Mouse (Mus musculus): ENCODE results near the gene Ankrd13c. TPM values are rescaled to one million over a fixed set of nuclear protein-coding genes. Genes with fewer than 3 reads are reported as not detected.
"Not testable (repeated sequence)": the region's sequence is repeated elsewhere in the genome, so short reads cannot be mapped to it uniquely, and the experiment has no call there.

Ankrd13c gene
- polyA plus RNA-seq, 1 experiment from 2014 or later, result 24.4 TPM

DNA sequence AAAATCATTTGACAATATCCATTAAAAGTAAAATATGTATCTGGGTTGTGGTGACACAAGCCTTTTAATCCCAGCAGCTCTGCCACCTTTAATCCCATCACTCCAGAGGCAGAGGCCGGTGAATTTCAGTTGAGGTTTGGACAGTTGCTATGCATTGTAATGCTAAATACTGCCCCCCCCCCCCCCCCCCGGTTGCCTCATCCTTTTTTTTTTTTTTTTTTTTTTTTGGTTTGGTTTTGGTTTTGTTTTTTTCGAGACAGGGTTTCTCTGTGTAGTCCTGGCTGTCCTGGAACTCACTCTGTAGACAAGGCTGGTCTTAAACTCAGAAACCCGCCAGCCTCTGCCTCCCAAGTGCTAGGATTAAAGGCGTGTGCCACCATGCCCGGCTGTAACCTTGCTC, 13.8 kb upstream of the Ankrd13c start:
- not testable (repeated sequence) for H3K4me3 ChIP-seq (ENCODE audit: low read depth, low read length); H3K9me3 ChIP-seq (replicated peaks; ENCODE audit: control insufficient read depth, low read length); H3K4me2 ChIP-seq; H3K27ac ChIP-seq (ENCODE audit: low read depth, low read length); H3K27me3 ChIP-seq (ENCODE audit: control insufficient read depth, insufficient read depth, low read length); ATAC-seq (replicated peaks; ENCODE audit: insufficient number of reproducible peaks, low FRiP score, low TSS enrichment); H3K36me3 ChIP-seq (ENCODE audit: control insufficient read depth, insufficient read depth, low read length); H3K9ac ChIP-seq (ENCODE audit: low read depth, low read length); H3K4me1 ChIP-seq (ENCODE audit: control insufficient read depth, insufficient read depth, low read length)
- 73% methylated on average over 5 of the region's 6 CpGs for WGBS (ENCODE audit: insufficient replicate concordance)

DNA sequence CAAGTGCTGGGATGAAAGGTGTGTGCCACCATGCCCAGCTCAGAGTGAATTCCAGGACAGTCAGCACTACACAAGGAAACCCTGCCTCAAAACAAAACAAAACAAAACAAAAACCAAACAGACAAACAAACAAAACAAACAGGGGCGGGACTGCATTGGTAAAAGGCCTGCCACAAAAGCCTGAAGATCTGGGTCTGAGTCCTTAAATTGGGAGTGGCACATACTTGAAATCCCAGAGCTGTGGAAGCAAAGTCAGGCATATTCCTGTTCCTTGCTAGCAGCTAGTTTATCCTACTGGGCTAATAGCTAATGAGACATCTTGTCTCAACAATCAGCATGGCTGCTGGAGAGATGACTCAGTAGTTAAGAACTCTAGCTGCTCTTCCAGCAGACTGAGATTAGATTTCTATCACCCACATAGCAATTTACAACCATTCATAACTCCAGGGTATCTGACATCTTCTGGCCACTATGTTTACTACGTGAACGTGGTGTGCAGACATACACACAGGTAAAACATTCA, 12.7 kb upstream of the Ankrd13c start:
- Histone ChIP-seq H3K4me3 (ENCODE audit: low read depth, low read length) (no peak overlapping the region), H3K9me3 (replicated peaks; ENCODE audit: control insufficient read depth, low read length) (no peaks in the 10 kb centered on the region), H3K4me2 (no peak overlapping the region), H3K36me3 (ENCODE audit: control insufficient read depth, insufficient read depth, low read length) (no peaks in the 10 kb centered on the region), H3K27ac (ENCODE audit: low read depth, low read length) (no peak overlapping the region), H3K27me3 (ENCODE audit: control insufficient read depth, insufficient read depth, low read length) (no peaks in the 10 kb centered on the region), H3K4me1 (ENCODE audit: control insufficient read depth, insufficient read depth, low read length) (no peaks in the 10 kb centered on the region), H3K9ac (ENCODE audit: low read depth, low read length) (no peak overlapping the region)
- 64% methylated on average over 3 of the region's 3 CpGs for whole genome bisulfite sequencing (ENCODE audit: insufficient replicate concordance)
- ATAC-seq (replicated peaks; ENCODE audit: insufficient number of reproducible peaks, low FRiP score, low TSS enrichment), result no peak

DNA sequence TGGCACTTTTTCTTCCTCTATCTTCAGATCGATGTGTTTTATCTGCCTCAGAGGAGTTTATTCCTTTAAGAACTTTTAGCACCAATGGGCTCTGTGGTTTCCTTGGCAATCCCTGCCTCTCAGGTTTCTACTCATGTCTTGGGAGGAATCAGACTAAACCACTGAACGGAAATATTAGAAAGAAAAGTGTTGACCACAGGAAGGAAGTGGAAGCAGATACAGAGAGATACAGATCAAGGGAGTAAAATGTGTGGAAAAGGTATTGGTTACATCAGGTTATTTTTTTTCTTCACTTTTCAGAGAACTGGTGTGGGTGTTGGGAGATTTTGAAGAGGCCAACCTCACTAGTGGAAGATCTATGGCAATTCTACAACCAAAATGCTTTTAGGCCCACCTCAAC, 8.5 kb upstream of the Ankrd13c start:
- H3K9me3 ChIP-seq (replicated peaks; ENCODE audit: control insufficient read depth, low read length), result no peaks in the 10 kb centered on the region
- no peaks in the 10 kb centered on the region for H3K4me1 ChIP-seq (ENCODE audit: control insufficient read depth, insufficient read depth, low read length)
- H3K27me3 ChIP-seq (ENCODE audit: control insufficient read depth, insufficient read depth, low read length), result no peaks in the 10 kb centered on the region
- H3K4me3 ChIP-seq (ENCODE audit: low read depth, low read length), result no peak overlapping the region
- H3K4me2 ChIP-seq, result no peak overlapping the region
- H3K9ac ChIP-seq (ENCODE audit: low read depth, low read length), result no peak overlapping the region
- H3K36me3 ChIP-seq (ENCODE audit: control insufficient read depth, insufficient read depth, low read length), result no peaks in the 10 kb centered on the region
- WGBS (ENCODE audit: insufficient replicate concordance), result 65% methylated on average over 2 of the region's 2 CpGs
- H3K27ac ChIP-seq (ENCODE audit: low read depth, low read length), result no peak overlapping the region
- ATAC-seq (replicated peaks; ENCODE audit: insufficient number of reproducible peaks, low FRiP score, low TSS enrichment), result no peak

DNA sequence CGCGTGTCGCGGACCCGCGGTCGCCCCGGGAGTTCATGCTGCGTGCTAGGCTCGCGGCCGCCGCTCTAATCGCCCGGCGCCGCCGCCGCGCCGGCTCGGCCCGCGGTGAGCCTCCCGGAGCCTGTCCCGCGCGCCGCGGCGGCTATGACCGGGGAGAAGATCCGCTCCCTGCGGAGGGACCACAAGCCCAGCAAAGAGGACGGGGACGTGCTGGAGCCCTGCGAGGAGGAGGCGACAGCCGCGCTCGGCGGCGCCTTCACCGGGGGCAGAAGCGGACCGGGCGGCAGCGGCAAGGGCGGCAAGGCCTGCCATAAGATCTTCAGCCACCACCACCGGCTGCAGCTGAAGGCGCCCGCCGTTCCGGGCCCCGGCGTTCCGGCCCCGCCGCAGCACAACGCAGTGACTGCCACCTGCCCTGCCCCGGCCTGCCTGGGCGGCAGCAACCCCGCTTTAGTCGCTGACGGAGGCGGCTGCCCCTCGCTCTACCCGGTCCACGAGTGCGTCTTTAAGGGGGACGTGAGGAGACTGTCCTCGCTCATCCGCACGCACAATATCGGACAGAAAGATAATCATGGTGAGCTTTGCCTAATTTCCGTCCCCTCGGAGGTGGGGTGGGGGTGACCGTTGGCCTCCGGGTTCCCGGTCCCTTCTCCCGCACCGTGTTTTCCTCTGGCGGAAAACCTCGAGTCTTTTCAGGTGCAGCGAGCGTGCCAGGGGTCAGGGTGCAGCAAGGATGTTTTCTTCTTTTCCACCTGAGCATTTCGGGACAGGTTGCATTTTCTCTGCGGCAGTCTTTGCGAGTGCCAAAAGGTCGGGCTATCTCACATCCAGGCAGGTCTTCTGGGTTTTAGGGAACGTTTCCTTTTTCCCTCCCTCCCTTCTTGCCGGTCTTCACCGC, 593 bp downstream of the Ankrd13c start:
- WGBS (ENCODE audit: insufficient replicate concordance), result under 1% methylated on average over 69 of the region's 93 CpGs
- Histone ChIP-seq H3K27ac (ENCODE audit: low read depth, low read length) (peak overlapping the region; percentile 98), H3K9ac (ENCODE audit: low read depth, low read length) (peak overlapping the region; percentile 97), H3K9me3 (replicated peaks; ENCODE audit: control insufficient read depth, low read length) (no peaks in the 10 kb centered on the region), H3K27me3 (ENCODE audit: control insufficient read depth, insufficient read depth, low read length) (no peaks in the 10 kb centered on the region), H3K36me3 (ENCODE audit: control insufficient read depth, insufficient read depth, low read length) (no peaks in the 10 kb centered on the region), H3K4me2 (peak overlapping the region; percentile 95), H3K4me3 (ENCODE audit: low read depth, low read length) (peak overlapping the region; percentile 79), H3K4me1 (ENCODE audit: control insufficient read depth, insufficient read depth, low read length) (0 out of 2 replicates have a peak, but pooled peaks cover 3% of the 10 kb centered on the region)
- peak; percentile 69 for ATAC-seq (replicated peaks; ENCODE audit: insufficient number of reproducible peaks, low FRiP score, low TSS enrichment)

DNA sequence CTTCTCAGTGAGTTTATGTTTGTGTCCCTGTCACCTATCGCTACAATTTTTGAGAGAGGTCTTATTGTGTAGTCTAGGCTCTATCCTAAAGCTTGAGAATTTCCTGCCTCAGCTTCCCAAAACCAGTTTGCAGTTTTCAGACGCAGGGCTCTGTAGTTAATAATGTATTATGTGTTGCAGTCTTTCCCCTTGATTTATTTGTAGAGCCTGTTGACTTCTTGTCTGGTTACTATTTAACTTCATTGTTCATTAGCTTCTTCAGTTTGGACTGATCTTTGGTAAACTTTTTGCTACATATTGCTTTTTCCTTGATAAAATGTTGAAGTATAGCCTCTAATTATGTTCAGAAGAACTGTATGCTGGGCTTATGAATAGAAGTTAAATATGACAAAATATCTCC, 5.7 kb downstream of the Ankrd13c start:
- H3K27me3 ChIP-seq (ENCODE audit: control insufficient read depth, insufficient read depth, low read length), result no peaks in the 10 kb centered on the region
- no peak overlapping the region for H3K9ac ChIP-seq (ENCODE audit: low read depth, low read length)
- no peak overlapping the region for H3K27ac ChIP-seq (ENCODE audit: low read depth, low read length)
- no peak overlapping the region for H3K4me3 ChIP-seq (ENCODE audit: low read depth, low read length)
- WGBS (ENCODE audit: insufficient replicate concordance), result 92% methylated on average over 2 of the region's 2 CpGs
- H3K4me1 ChIP-seq (ENCODE audit: control insufficient read depth, insufficient read depth, low read length), result 0 out of 2 replicates have a peak, but pooled peaks cover 3% of the 10 kb centered on the region
- no peaks in the 10 kb centered on the region for H3K36me3 ChIP-seq (ENCODE audit: control insufficient read depth, insufficient read depth, low read length)
- no peak for ATAC-seq (replicated peaks; ENCODE audit: insufficient number of reproducible peaks, low FRiP score, low TSS enrichment)
- H3K9me3 ChIP-seq (replicated peaks; ENCODE audit: control insufficient read depth, low read length), result no peaks in the 10 kb centered on the region
- no peak overlapping the region for H3K4me2 ChIP-seq

DNA sequence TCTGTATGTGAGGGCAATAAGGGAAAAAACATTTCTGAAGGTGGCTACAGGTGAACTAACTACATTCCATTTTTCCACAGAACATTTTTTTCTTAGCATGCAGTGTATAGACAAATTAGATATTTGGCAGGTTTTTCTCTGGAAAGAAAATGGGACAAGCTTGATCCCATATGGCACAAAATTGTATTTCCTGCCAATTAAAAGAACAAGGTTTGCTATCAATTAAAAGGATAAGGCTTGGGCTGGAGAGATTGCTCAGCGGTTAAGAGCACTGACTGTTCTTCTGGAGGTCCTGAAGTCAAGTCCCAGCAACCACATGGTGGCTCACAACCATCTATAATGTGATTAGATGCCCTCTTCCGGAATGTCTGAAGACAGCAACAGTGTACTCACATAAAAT, 8.4 kb downstream of the Ankrd13c start:
- Histone ChIP-seq H3K4me3 (ENCODE audit: low read depth, low read length) (no peak overlapping the region), H3K36me3 (ENCODE audit: control insufficient read depth, insufficient read depth, low read length) (no peaks in the 10 kb centered on the region), H3K4me1 (ENCODE audit: control insufficient read depth, insufficient read depth, low read length) (no peaks in the 10 kb centered on the region), H3K4me2 (no peak overlapping the region), H3K27me3 (ENCODE audit: control insufficient read depth, insufficient read depth, low read length) (no peaks in the 10 kb centered on the region), H3K27ac (ENCODE audit: low read depth, low read length) (no peak overlapping the region), H3K9me3 (replicated peaks; ENCODE audit: control insufficient read depth, low read length) (no peaks in the 10 kb centered on the region), H3K9ac (ENCODE audit: low read depth, low read length) (no peak overlapping the region)
- ATAC-seq (replicated peaks; ENCODE audit: insufficient number of reproducible peaks, low FRiP score, low TSS enrichment), result no peak
- WGBS (ENCODE audit: insufficient replicate concordance), result 85% methylated on average over 2 of the region's 2 CpGs

DNA sequence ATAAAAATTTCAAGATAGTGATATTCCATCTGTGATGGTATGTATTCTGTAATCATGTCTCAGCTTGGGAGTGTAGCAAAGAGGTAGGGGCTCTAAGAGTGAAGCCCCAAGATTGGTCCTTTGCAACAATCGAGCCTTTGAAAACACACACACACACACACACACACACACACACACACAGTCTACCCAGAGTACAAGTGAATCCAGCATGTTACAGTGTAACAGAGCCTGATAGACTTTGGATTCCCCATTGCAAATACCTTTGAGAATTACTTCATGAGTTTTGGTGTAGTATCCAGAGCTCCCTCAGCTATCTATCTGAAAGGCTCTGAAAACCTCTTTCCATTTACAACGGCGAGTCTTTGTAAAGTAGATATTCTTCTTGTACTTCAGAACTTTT, 9.2 kb downstream of the Ankrd13c start:
- Histone ChIP-seq H3K27ac (ENCODE audit: low read depth, low read length) (no peak overlapping the region), H3K4me1 (ENCODE audit: control insufficient read depth, insufficient read depth, low read length) (no peaks in the 10 kb centered on the region), H3K27me3 (ENCODE audit: control insufficient read depth, insufficient read depth, low read length) (no peaks in the 10 kb centered on the region), H3K4me2 (no peak overlapping the region), H3K36me3 (ENCODE audit: control insufficient read depth, insufficient read depth, low read length) (no peaks in the 10 kb centered on the region), H3K9ac (ENCODE audit: low read depth, low read length) (no peak overlapping the region), H3K9me3 (replicated peaks; ENCODE audit: control insufficient read depth, low read length) (no peaks in the 10 kb centered on the region), H3K4me3 (ENCODE audit: low read depth, low read length) (no peak overlapping the region)
- no peak for ATAC-seq (replicated peaks; ENCODE audit: insufficient number of reproducible peaks, low FRiP score, low TSS enrichment)
- WGBS (ENCODE audit: insufficient replicate concordance), result 96% methylated on average over 3 of the region's 3 CpGs

DNA sequence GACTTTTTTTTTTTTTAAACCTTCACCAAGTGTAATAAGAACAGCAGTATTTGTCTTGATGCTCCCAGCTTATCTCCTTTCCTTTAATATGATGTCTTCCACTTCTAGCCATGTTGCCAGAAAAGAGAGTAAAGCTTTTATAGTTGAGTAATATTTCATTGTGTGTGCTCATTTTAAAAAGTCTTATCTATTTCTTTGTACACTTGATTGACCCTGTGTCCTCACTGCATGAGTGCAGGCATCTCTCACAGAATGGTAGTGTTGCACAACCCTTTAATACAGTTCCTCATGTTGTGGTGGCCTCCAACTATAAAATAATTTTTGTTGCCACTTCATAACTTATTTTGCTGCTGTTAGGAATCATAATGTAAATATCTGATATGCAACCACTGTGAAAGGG, 10.3 kb downstream of the Ankrd13c start:
- H3K27ac ChIP-seq (ENCODE audit: low read depth, low read length), result no peak overlapping the region
- no peak for ATAC-seq (replicated peaks; ENCODE audit: insufficient number of reproducible peaks, low FRiP score, low TSS enrichment)
- H3K4me2 ChIP-seq, result no peak overlapping the region
- H3K9me3 ChIP-seq (replicated peaks; ENCODE audit: control insufficient read depth, low read length), result no peaks in the 10 kb centered on the region
- no peak overlapping the region for H3K4me3 ChIP-seq (ENCODE audit: low read depth, low read length)
- H3K9ac ChIP-seq (ENCODE audit: low read depth, low read length), result no peak overlapping the region
- no peaks in the 10 kb centered on the region for H3K27me3 ChIP-seq (ENCODE audit: control insufficient read depth, insufficient read depth, low read length)
- no peaks in the 10 kb centered on the region for H3K4me1 ChIP-seq (ENCODE audit: control insufficient read depth, insufficient read depth, low read length)
- no peaks in the 10 kb centered on the region; the same call in 1 of the 2 replicates for H3K36me3 ChIP-seq (ENCODE audit: control insufficient read depth, insufficient read depth, low read length)

DNA sequence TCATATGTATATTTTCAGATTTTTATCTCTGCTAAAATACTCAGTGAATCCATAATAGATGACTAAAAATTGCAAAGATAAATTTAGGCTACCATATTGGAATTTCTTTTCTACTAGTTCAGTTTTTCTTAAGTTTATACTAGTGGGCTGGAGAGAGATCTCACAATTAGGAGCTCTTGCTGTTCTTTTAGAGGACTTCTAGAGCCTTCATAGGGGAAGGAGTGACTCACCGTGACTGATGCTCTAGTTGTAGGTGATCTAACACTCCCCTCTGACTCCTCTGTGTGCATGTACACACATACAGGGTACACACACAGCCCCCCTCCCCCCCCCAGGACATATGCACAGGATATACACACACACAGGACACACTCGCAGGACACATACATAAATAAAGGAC, 24.1 kb downstream of the Ankrd13c start:
- Histone ChIP-seq H3K27ac (ENCODE audit: low read depth, low read length) (no peak overlapping the region), H3K27me3 (ENCODE audit: control insufficient read depth, insufficient read depth, low read length) (no peaks in the 10 kb centered on the region), H3K9ac (ENCODE audit: low read depth, low read length) (no peak overlapping the region), H3K4me3 (ENCODE audit: low read depth, low read length) (no peak overlapping the region), H3K9me3 (replicated peaks; ENCODE audit: control insufficient read depth, low read length) (no peaks in the 10 kb centered on the region), H3K4me1 (ENCODE audit: control insufficient read depth, insufficient read depth, low read length) (no peaks in the 10 kb centered on the region), H3K36me3 (ENCODE audit: control insufficient read depth, insufficient read depth, low read length) (0 out of 2 replicates have a peak, but pooled peaks cover 5% of the 10 kb centered on the region), H3K4me2 (no peak overlapping the region)
- WGBS (ENCODE audit: insufficient replicate concordance), result 93% methylated on average over 2 of the region's 2 CpGs
- ATAC-seq (replicated peaks; ENCODE audit: insufficient number of reproducible peaks, low FRiP score, low TSS enrichment), result no peak

Measured in heart, embryonic 11.5 days (tissue).